Mouse (Mus musculus) layer of hippocampus, postnatal 14 days (tissue): ENCODE results near the gene Mmp11. TPM values are rescaled to one million over a fixed set of nuclear protein-coding genes. Genes with fewer than 3 reads are reported as not detected.
"Not testable (repeated sequence)": the region's sequence is repeated elsewhere in the genome, so short reads cannot be mapped to it uniquely, and the experiment has no call there.

Source experiments
- DNase-seq, 2 experiments: peaks; one replicate each; pipeline ENCODE4 v3.0.0; 2021 to 2022; ENCODE audit warnings: low spot score in 2 of 2, mixed read lengths in 1 of 2
- total RNA-seq, 2 experiments: library from RNA; stranded (reverse); gene quantifications; 2 replicates each; pipeline ENCODE4 v1.2.3; 2021

The Mmp11 gene
- total RNA-seq, 2 experiments from 2014 or later: 2.3 to 3.3 TPM

- no peak for DNase-seq
Observed at GRCm38 (mm10) chr10:75898846-75899245, 37.5 kb downstream of the Mmp11 start.

- no peak for DNase-seq
Observed at GRCm38 (mm10) chr10:75898039-75898564, 38.2 kb downstream of the Mmp11 start.

GRCm38 (mm10) chr10:75897373-75897772, 38.9 kb downstream of the Mmp11 start:
- DNase-seq: peak; percentile 54 to 75

- peak; percentile 24 to 47 for DNase-seq
Observed at GRCm38 (mm10) chr10:75896208-75896607, 40.1 kb downstream of the Mmp11 start.

- no peak for DNase-seq
Observed at GRCm38 (mm10) chr10:75895730-75896129, 40.6 kb downstream of the Mmp11 start.

GRCm38 (mm10) chr10:75894601-75895000, 41.7 kb downstream of the Mmp11 start:
- no peak for DNase-seq

GRCm38 (mm10) chr10:75893089-75893750, 43.1 kb downstream of the Mmp11 start, which contains the start of gene Derl3:
Derl3 (plus strand) TSS chr10:75893413.
- peak; percentile 91 to 97 for DNase-seq

- DNase-seq: no peak
Observed at GRCm38 (mm10) chr10:75889406-75890153, 46.7 kb downstream of the Mmp11 start.

GRCm38 (mm10) chr10:75887504-75887903, 48.8 kb downstream of the Mmp11 start:
- DNase-seq: not testable (repeated sequence)

GRCm38 (mm10) chr10:75884742-75885141, 51.6 kb downstream of the Mmp11 start:
- no peak for DNase-seq

- peak; percentile 70 to 82 for DNase-seq
Observed at GRCm38 (mm10) chr10:75883232-75883552, 53.1 kb downstream of the Mmp11 start.

- DNase-seq: no peak
Observed at GRCm38 (mm10) chr10:75882433-75883231, 53.7 kb downstream of the Mmp11 start.

- DNase-seq: no peak
Observed at GRCm38 (mm10) chr10:75881578-75882432, 54.5 kb downstream of the Mmp11 start.

GRCm38 (mm10) chr10:75880771-75881577, 55.3 kb downstream of the Mmp11 start:
- no peak for DNase-seq

- DNase-seq: no peak
Observed at GRCm38 (mm10) chr10:75880351-75880750, 55.9 kb downstream of the Mmp11 start.

- DNase-seq: no peak
Observed at GRCm38 (mm10) chr10:75878836-75879235, 57.5 kb downstream of the Mmp11 start.

GRCm38 (mm10) chr10:75873543-75874170, 62.6 kb downstream of the Mmp11 start:
- no peak for DNase-seq
